Mouse (Mus musculus) CH12.LX (cell line): ENCODE results near the gene Sfxn3.

ENCODE experiments used
- CHD1 ChIP-seq: IDR thresholded peaks from 2 replicates; pipeline ENCODE4 v1.6.1; 2012; ENCODE audit warnings: low read depth, low read length, improper control_type of control experiment, inconsistent platforms
- CTCF ChIP-seq, 2 experiments: IDR thresholded peaks in 1 of 2; conservative IDR thresholded peaks in 1 of 2; 2 replicates each; pipeline ENCODE4 v1.5.1; 2011 to 2012; ENCODE audit warnings: low read depth in 2 of 2, low read length in 2 of 2, improper control_type of control experiment in 1 of 2, inconsistent platforms in 1 of 2, mild to moderate bottlenecking in 1 of 2, moderate library complexity in 1 of 2
- EP300 ChIP-seq: IDR thresholded peaks from 2 replicates; pipeline ENCODE4 v1.6.1; 2011; ENCODE audit warnings: low read length, improper control_type of control experiment
- TBP ChIP-seq: conservative IDR thresholded peaks from 2 replicates; pipeline ENCODE4 v1.6.1; 2011; ENCODE audit warnings: low read depth, low read length, improper control_type of control experiment
- TCF12 ChIP-seq: IDR thresholded peaks from 2 replicates; pipeline ENCODE4 v1.6.1; 2014; ENCODE audit warnings: low read depth, mild to moderate bottlenecking, inconsistent platforms, low read length, improper control_type of control experiment
- ZC3H11A ChIP-seq: IDR thresholded peaks from 2 replicates; pipeline ENCODE4 v1.6.1; 2012; ENCODE audit warnings: low read depth, mild to moderate bottlenecking, inconsistent platforms, low read length, improper control_type of control experiment
- ZNF384 ChIP-seq: IDR thresholded peaks from 2 replicates; pipeline ENCODE4 v1.6.1; 2012; ENCODE audit warnings: low read depth, low read length, improper control_type of control experiment, inconsistent platforms

DNA sequence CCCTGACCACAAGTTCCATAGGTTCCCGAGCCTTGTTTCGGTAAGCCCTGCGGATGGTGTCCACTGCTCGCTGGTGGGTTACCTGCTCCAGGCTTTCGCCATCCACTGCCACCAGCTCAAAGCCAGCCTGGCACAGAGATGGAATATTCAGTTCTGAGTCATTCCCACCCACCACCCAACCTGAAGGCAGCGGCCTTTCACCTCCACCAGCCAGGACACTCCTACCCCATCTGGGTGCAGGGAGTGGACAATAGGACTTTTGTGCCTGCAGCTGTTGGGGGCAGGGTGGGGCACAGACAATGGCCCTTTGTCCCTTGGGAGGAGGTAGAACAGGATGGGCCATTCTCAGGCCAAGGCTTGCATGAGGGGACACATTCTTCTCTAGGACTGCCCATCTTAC, 19.5 kb upstream of the Sfxn3 start:
- TF ChIP-seq ZC3H11A (no peak), CTCF (conservative IDR thresholded peaks at IDR 0.05 in 1 of 2, IDR thresholded peaks at IDR 0.05 in 1 of 2; ENCODE audit: low read depth in 2 of 2, low read length in 2 of 2) (no peak), CHD1 (no peak), TBP (no peak), EP300 (no peak), ZNF384 (no peak), TCF12 (no peak)
